Mouse (Mus musculus) effector memory CD4-positive, alpha-beta T cell, adult 7 months (primary cell): Measurements from ENCODE around the gene Pnrc2. TPM values are rescaled to one million over a fixed set of nuclear protein-coding genes. Genes with fewer than 3 reads are reported as not detected.

Experiments
- polyA plus RNA-seq: library from polyadenylated mRNA; unstranded; fragments of 100-300 nt; shearing (Covaris generic); gene quantifications from one replicate; pipeline ENCODE4 v1.2.1, GENCODE M21; 2017

Gene Pnrc2
- 183 TPM for polyA plus RNA-seq

DNA sequence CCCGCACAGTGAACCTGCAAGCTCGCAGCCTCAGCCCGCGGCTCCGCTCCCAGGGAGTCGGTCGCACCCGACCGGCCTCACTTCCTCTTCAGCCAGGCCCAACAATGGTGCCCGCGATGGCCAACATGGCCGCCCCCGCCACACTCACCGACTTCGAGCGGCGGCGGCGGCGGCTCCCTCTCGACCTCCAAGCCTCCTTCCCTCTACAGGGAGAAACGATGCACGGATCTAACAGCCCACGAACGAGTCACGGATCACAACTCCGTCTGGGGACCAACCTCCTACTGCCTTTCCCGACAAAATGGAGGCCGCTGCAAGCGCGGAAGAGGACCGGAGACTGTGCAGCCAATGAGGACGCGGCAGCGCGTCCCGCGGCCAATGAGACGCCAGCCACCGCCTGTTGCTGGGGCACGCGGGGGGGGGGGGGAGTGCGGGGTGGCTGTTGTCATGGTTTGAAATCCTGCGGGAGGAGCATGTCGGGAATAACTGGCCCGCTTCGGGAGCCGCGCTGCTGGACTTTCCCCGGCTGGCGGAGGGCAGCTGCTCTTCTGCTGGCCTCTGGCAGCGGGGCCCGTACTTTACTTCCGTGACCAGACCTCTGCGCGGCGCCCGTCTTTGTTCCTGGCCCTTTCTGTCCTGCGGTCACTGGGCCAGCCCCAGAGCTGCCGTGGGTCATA lies at the start of gene Pnrc2:
TSS of gene Pnrc2 (minus strand) at position 325 of the 677 bp plus-strand sequence.

DNA sequence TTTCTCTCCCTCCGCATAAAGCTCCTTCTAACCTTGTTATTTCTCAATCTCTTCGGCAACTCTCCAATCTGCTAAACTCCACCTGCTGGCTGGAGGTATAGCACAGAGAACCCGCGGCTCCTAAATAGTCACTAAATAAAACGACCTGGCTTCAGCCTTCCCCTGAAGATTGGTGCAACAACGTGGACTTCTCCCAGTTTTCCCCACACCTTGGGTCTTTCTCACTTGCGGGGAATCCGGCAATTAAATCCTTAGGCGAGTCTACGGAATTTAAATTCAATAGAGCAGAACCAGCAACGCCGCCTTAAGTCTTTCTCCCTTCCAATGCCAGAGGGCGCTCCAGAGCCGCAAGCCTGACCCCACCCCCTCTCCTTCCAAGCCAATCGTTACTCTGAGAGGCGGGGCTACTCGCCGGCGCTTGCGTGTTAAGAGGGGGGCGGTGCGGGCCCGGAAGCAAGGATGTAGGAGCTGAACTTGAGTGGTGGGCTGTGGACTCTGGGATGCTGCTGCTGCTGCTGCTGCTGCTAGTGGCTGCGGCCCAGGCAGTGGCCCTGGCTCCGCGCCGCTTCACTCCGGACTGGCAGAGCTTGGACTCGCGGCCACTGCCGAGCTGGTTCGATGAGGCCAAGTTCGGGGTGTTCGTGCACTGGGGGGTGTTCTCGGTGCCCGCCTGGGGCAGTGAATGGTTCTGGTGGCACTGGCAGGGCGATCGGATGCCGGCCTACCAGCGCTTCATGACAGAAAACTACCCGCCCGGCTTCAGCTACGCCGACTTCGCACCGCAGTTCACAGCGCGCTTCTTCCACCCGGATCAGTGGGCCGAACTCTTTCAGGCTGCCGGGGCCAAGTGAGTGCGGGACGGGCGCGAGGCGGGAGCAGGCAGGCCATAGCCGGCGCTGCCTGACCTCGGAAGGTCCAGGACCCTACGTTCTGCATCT lies 46.9 kb upstream of the Pnrc2 start, which contains the start of gene Fuca1:
TSS of gene Fuca1 (plus strand) at position 432 of the 938 bp plus-strand sequence.

DNA sequence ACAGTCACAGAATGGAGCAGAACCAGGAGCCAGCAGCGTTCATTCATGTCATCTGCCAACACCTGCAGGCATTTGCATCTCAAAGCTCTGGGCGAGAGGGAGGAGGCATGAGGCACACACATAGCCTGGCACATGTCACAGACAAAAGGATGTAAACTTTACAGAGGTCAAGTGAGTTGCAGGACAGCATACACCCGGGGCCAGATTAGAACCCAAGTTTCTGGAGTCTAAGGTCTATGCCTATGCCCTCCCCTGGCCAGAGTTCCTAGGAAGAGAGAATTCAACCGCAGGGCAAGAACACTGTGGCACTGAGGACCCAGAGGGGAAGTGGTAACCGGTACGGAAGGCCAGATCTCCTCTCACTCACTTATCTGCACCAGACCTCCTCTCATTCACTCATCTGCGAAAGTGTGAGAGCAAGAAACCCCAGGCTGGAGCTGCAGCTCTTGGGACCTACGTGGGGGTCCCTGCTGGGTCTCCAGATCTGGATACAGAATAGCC lies 21.5 kb upstream of the Pnrc2 start, which contains the start of gene Cnr2:
TSS of gene Cnr2 (plus strand) at position 324 of the 501 bp plus-strand sequence.

DNA sequence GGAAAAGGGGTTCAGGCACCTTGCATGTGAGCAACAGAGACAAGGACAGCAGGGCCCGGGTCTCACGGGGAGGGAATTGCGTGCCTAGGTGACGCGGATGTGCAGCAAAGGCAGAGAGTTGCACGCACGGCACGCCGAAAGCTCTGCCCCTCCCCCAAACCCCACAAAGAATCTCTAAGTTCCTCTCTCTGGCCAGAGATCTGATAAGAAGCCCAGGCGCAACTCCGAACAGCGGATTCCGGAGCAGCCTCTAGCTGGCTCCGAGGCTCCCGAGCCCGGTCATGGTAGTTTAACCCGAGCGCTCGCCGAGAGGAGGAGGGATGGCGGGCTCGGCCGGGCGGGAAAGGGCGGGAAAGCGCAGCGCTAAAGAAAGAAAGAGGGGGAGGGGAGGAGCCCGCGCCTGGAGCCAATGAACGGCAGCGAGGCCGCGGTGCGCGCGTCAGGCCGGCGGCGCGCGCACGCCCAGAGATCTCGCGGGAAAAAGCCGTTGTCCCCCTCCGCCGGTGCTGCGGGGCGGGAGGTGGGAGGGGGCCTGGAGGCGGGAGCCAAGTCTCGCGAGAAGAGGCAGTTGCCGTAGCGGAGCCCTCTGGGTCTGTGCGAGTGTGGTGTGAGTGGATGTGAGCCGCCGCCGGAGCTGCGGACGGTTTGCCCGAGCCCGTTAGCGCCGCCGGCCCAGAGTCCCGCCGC lies 18.0 kb downstream of the Pnrc2 start, which contains the start of gene Srsf10:
TSS of gene Srsf10 (plus strand) at position 212 of the 687 bp plus-strand sequence.

Other genes with a start within 250 kb of the Pnrc2 start
- gene Ifnlr1, start 187.6 kb downstream of the Pnrc2 start, polyA plus RNA-seq: 0.18 TPM
- not detected for gene Il22ra1, start 145.7 kb downstream of the Pnrc2 start, polyA plus RNA-seq
- gene Myom3, start 114.1 kb downstream of the Pnrc2 start, polyA plus RNA-seq: 0.21 TPM
- 165 TPM for gene Srsf10, start 18.1 kb downstream of the Pnrc2 start, polyA plus RNA-seq
- 1.9 TPM for gene Cnr2, start 21.5 kb upstream of the Pnrc2 start, polyA plus RNA-seq
- 78.3 TPM for gene Fuca1, start 46.9 kb upstream of the Pnrc2 start, polyA plus RNA-seq
- gene Hmgcl, start 72.6 kb upstream of the Pnrc2 start, polyA plus RNA-seq: 38.1 TPM
- gene Gale, start 89.9 kb upstream of the Pnrc2 start, polyA plus RNA-seq: 33.1 TPM
- 249 TPM for gene Lypla2, start 98.8 kb upstream of the Pnrc2 start, polyA plus RNA-seq
- 50.7 TPM for gene Pithd1, start 113.4 kb upstream of the Pnrc2 start, polyA plus RNA-seq
- 51.7 TPM for gene Eloa, start 147.9 kb upstream of the Pnrc2 start, polyA plus RNA-seq
- 306 TPM for gene Rpl11, start 179.6 kb upstream of the Pnrc2 start, polyA plus RNA-seq